Mouse (Mus musculus): ENCODE data around the gene Sgo1.

GRCm38 (mm10) chr17:53631344-53631743, 57.8 kb downstream of the Sgo1 start:
- TF ChIP-seq CTCF (IDR thresholded peaks at IDR 0.05; ENCODE audit: extremely low read depth, insufficient read length, insufficient replicate concordance, low read depth, low read length) (no peak), POLR2A (IDR thresholded peaks at IDR 0.05; ENCODE audit: low read depth, low read length) (no peak)
